Mouse (Mus musculus) hindbrain, embryonic 13.5 days (tissue): Measurements from ENCODE around the gene Ercc8. TPM values are rescaled to one million over a fixed set of nuclear protein-coding genes. Genes with fewer than 3 reads are reported as not detected.

ENCODE experiments used
- ATAC-seq: fragments of 200-750 bp; cut with Nextera tagmentation; 2 replicates; pipeline ENCODE4 v1.8.0; 2017; ENCODE audit warnings: moderate TSS enrichment; ENCODE audit not compliant: low FRiP score
- H3K27ac ChIP-seq: fragments of 300-500 bp; sonication (generic); 2 replicates; pipeline ENCODE4 v1.5.1; 2015; ENCODE audit warnings: inconsistent platforms, mild to moderate bottlenecking, moderate library complexity
- H3K27me3 ChIP-seq: fragments of 300-500 bp; sonication (generic); 2 replicates; pipeline ENCODE4 v1.6.1; 2015; ENCODE audit warnings: mild to moderate bottlenecking, inconsistent platforms
- H3K36me3 ChIP-seq: fragments of 300-500 bp; sonication (generic); 2 replicates; pipeline ENCODE4 v1.6.1; 2015; ENCODE audit warnings: mild to moderate bottlenecking, inconsistent platforms
- H3K4me1 ChIP-seq: fragments of 300-500 bp; sonication (generic); replicated peaks from 2 replicates; pipeline ENCODE4 v1.6.1; 2015; ENCODE audit warnings: inconsistent platforms
- H3K4me2 ChIP-seq: fragments of 300-500 bp; sonication (generic); 2 replicates; pipeline ENCODE4 v1.6.1; 2015; ENCODE audit warnings: inconsistent platforms, mild to moderate bottlenecking, moderate library complexity
- H3K4me3 ChIP-seq: fragments of 300-500 bp; sonication (generic); 2 replicates; pipeline ENCODE4 v1.5.1; 2015; ENCODE audit warnings: mild to moderate bottlenecking, inconsistent platforms
- H3K9ac ChIP-seq: fragments of 300-500 bp; sonication (generic); 2 replicates; pipeline ENCODE4 v1.6.1; 2015; ENCODE audit warnings: mild to moderate bottlenecking, inconsistent platforms
- H3K9me3 ChIP-seq: fragments of 300-500 bp; sonication (generic); 2 replicates; pipeline ENCODE4 v1.6.1; 2016; ENCODE audit warnings: inconsistent platforms
- WGBS: fragments of 180-500 bp; shearing (Covaris S2); methylation state at CpG from one replicate; pipeline ENCODE4 v1.1.7; 2015; 5-methylcytosine and 5-hydroxymethylcytosine counted together
- polyA plus RNA-seq: library from polyadenylated mRNA; unstranded; fragments of >200 nt; fragmentation: Nextera tagmentation; extraction: Ambion mirVana; gene quantifications from 2 replicates; pipeline ENCODE4 v1.2.1, GENCODE M21; 2015

The Ercc8 gene
- polyA plus RNA-seq, 1 experiment from 2014 or later, result 24.8 TPM

DNA sequence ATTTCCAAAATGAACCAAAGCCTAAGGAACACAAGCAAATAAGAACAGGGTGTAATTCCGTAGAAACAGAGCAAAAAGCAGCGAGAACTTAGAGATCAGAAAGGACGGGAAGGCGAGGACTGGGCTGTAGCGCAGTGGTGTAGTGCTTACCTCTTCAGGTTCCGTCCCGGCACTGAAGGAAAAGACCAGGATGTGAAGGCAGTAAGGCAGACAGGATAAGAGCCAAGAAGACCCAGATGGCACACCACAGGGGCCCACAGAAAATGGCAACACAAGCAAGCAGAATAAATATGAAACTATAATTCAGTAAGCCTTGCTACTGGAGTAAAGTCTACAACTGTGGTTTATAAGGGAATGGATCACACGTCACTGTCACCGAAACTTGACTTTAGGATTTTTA, 5.4 kb downstream of the Ercc8 start:
- no peak overlapping the region for H3K27ac ChIP-seq
- H3K9ac ChIP-seq, result no peak overlapping the region
- 96% methylated on average over 9 of the region's 9 CpGs for WGBS
- no peaks in the 10 kb centered on the region for H3K9me3 ChIP-seq
- peaks cover 9% of the 10 kb centered on the region for H3K4me1 ChIP-seq
- no peaks in the 10 kb centered on the region for H3K27me3 ChIP-seq
- H3K4me3 ChIP-seq, result no peak overlapping the region
- H3K36me3 ChIP-seq, result peaks cover 14% of the 10 kb centered on the region
- H3K4me2 ChIP-seq, result no peak overlapping the region
- no peak for ATAC-seq

GRCm38 (mm10) chr13:108164621-108165020, 6.1 kb downstream of the Ercc8 start:
- 88% methylated on average over 3 of the region's 3 CpGs for WGBS
- no peaks in the 10 kb centered on the region for H3K9me3 ChIP-seq

DNA sequence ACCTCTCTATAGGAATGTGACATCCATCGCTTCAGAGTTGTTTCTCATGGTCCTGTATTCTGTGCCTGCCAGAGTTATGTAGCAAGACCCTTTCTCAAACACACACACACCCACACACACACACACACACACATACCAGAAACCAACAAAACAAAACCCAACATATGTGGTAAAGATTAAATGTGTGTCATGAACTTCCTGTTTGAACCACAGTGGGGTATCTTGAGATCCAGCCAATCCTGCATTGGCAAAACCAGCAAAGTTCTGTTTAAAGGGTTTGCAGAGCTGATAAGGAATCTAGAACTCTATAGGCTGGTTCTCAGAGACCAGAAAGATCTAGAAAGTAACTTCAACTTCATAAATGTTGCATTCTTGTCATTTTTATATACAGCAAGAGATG, 11.5 kb downstream of the Ercc8 start:
- H3K27ac ChIP-seq, result no peak overlapping the region
- H3K9me3 ChIP-seq, result no peaks in the 10 kb centered on the region
- H3K4me2 ChIP-seq, result no peak overlapping the region
- H3K4me1 ChIP-seq, result no peaks in the 10 kb centered on the region
- ATAC-seq, result no peak
- H3K9ac ChIP-seq, result no peak overlapping the region
- 96% methylated on average over 1 of the region's 1 CpGs for WGBS
- peaks cover 36% of the 10 kb centered on the region for H3K36me3 ChIP-seq
- H3K4me3 ChIP-seq, result no peak overlapping the region
- no peaks in the 10 kb centered on the region for H3K27me3 ChIP-seq

More at GRCm38 (mm10) chr13:108164621-108165020, 6.1 kb downstream of the Ercc8 start:
- Histone ChIP-seq H3K4me1 (peaks cover 3% of the 10 kb centered on the region), H3K9ac (no peak overlapping the region), H3K4me2 (no peak overlapping the region), H3K27ac (no peak overlapping the region), H3K36me3 (peaks cover 19% of the 10 kb centered on the region), H3K4me3 (no peak overlapping the region), H3K27me3 (no peaks in the 10 kb centered on the region)
- no peak for ATAC-seq

GRCm38 (mm10) chr13:108170511-108170910, 12.0 kb downstream of the Ercc8 start:
- ATAC-seq, result no peak
- Histone ChIP-seq H3K9me3 (no peaks in the 10 kb centered on the region), H3K4me3 (no peak overlapping the region), H3K4me1 (no peaks in the 10 kb centered on the region), H3K36me3 (peaks cover 36% of the 10 kb centered on the region), H3K27me3 (no peaks in the 10 kb centered on the region), H3K9ac (no peak overlapping the region), H3K27ac (no peak overlapping the region), H3K4me2 (no peak overlapping the region)
- 90% methylated on average over 8 of the region's 8 CpGs for WGBS

DNA sequence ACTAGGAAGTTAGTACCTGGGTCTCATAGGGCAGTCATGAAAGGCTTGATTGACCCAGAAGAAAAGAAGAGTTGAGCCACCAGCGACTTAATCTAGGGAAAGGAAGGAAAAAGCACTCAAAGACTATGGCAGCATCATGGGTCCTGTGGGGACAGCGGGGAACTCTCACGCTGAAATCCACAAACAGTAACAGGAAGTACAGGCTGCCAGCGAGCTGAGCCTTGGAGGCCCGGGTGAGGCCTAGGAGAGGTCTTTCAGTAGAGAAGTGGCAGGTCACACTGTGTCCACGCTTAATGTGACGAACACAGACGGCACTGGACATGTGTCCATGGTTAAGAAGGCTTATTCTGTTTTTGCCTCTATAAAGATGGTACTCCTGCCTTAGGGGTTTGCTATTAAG, 21.1 kb downstream of the Ercc8 start:
- no peak overlapping the region for H3K9ac ChIP-seq
- H3K4me2 ChIP-seq, result no peak overlapping the region
- H3K27me3 ChIP-seq, result no peaks in the 10 kb centered on the region
- no peak overlapping the region for H3K27ac ChIP-seq
- ATAC-seq, result no peak
- H3K4me3 ChIP-seq, result no peak overlapping the region
- H3K36me3 ChIP-seq, result peaks cover 66% of the 10 kb centered on the region
- H3K4me1 ChIP-seq, result no peaks in the 10 kb centered on the region
- WGBS, result 85% methylated on average over 8 of the region's 8 CpGs
- H3K9me3 ChIP-seq, result no peaks in the 10 kb centered on the region

DNA sequence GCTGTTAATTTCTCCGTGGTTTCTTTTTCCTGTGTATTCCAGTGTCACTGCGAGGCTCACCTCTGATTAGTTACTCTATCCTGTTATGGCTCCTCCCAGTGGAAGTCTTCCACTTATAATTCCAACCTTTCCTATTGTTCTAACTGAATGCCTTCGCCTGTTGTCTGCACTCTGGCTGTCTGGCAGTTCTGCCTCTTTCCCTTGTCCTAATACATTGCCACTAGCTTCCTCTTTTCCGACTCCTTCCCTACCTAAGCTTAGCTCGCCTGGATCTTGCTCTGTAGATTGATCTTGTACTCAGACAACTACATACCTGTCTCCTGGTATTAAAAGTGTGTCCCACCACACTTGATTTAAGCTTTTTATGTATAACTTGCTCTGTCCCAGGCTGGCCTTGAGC, 22.3 kb downstream of the Ercc8 start:
- Histone ChIP-seq H3K9me3 (no peaks in the 10 kb centered on the region), H3K4me1 (no peaks in the 10 kb centered on the region), H3K4me3 (no peak overlapping the region), H3K9ac (no peak overlapping the region), H3K27ac (no peak overlapping the region), H3K27me3 (no peaks in the 10 kb centered on the region), H3K4me2 (no peak overlapping the region), H3K36me3 (peaks cover 73% of the 10 kb centered on the region)
- no peak for ATAC-seq
- WGBS, result 88% methylated on average over 5 of the region's 5 CpGs

GRCm38 (mm10) chr13:108184743-108185255, 26.3 kb downstream of the Ercc8 start:
- H3K36me3 ChIP-seq, result peaks cover 62% of the 10 kb centered on the region
- no peak overlapping the region for H3K9ac ChIP-seq
- H3K4me1 ChIP-seq, result no peaks in the 10 kb centered on the region
- no peaks in the 10 kb centered on the region for H3K9me3 ChIP-seq
- no peak overlapping the region for H3K4me3 ChIP-seq
- H3K27ac ChIP-seq, result no peak overlapping the region
- no peak for ATAC-seq
- no peak overlapping the region for H3K4me2 ChIP-seq
- no peaks in the 10 kb centered on the region for H3K27me3 ChIP-seq

- Histone ChIP-seq H3K4me3 (no peak overlapping the region), H3K27ac (no peak overlapping the region), H3K27me3 (no peaks in the 10 kb centered on the region), H3K9ac (no peak overlapping the region), H3K4me2 (no peak overlapping the region), H3K9me3 (no peaks in the 10 kb centered on the region), H3K36me3 (peaks cover 60% of the 10 kb centered on the region), H3K4me1 (no peaks in the 10 kb centered on the region)
- ATAC-seq, result no peak
- 95% methylated on average over 3 of the region's 3 CpGs for WGBS
Measured at GRCm38 (mm10) chr13:108185530-108185929, 27.0 kb downstream of the Ercc8 start.

DNA sequence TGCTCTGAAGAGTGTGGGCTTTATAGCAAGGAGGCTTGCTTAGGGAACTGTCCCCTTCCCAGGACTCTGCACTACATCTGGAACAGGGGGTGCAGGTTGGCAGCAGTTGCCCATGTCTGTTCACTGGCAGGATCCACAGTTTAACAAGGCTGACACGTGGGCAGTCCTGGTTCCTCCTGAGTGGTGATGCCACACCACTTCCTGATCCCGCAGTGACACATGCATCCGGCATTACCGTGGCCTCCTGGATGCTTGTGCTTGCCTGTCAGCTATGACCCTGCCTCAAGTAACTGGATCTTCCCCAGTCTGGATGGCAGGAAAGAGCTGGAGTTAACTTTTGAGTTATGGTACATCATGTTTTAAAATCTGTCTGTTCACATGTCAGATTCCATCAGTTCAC, 29.5 kb downstream of the Ercc8 start:
- Histone ChIP-seq H3K4me1 (no peaks in the 10 kb centered on the region), H3K27ac (no peak overlapping the region), H3K27me3 (no peaks in the 10 kb centered on the region), H3K9ac (no peak overlapping the region), H3K36me3 (peaks cover 38% of the 10 kb centered on the region), H3K4me2 (no peak overlapping the region), H3K4me3 (no peak overlapping the region), H3K9me3 (no peaks in the 10 kb centered on the region)
- no peak for ATAC-seq
- 94% methylated on average over 4 of the region's 4 CpGs for WGBS

- no peak overlapping the region for H3K9ac ChIP-seq
- H3K4me2 ChIP-seq, result no peak overlapping the region
- no peaks in the 10 kb centered on the region for H3K9me3 ChIP-seq
- WGBS, result 65% methylated on average over 11 of the region's 11 CpGs
- no peak overlapping the region for H3K27ac ChIP-seq
- no peak overlapping the region for H3K4me3 ChIP-seq
- no peaks in the 10 kb centered on the region for H3K27me3 ChIP-seq
- peaks cover 33% of the 10 kb centered on the region for H3K36me3 ChIP-seq
- H3K4me1 ChIP-seq, result no peaks in the 10 kb centered on the region
- 0 out of 2 replicates have a peak, but pooled peaks have one; percentile 59 for ATAC-seq
Measured at GRCm38 (mm10) chr13:108191074-108191720, 32.7 kb downstream of the Ercc8 start.

- H3K27me3 ChIP-seq, result no peaks in the 10 kb centered on the region
- ATAC-seq, result no peak
- H3K4me2 ChIP-seq, result no peak overlapping the region
- no peak overlapping the region for H3K9ac ChIP-seq
- H3K27ac ChIP-seq, result no peak overlapping the region
- 93% methylated on average over 6 of the region's 6 CpGs for WGBS
- no peak overlapping the region for H3K4me3 ChIP-seq
- H3K4me1 ChIP-seq, result no peaks in the 10 kb centered on the region
- H3K36me3 ChIP-seq, result peaks cover 21% of the 10 kb centered on the region
- H3K9me3 ChIP-seq, result no peaks in the 10 kb centered on the region
Measured at GRCm38 (mm10) chr13:108195474-108195873, 36.9 kb downstream of the Ercc8 start.

GRCm38 (mm10) chr13:108204857-108205256, 46.3 kb downstream of the Ercc8 start:
- H3K27ac ChIP-seq, result no peak overlapping the region
- H3K9ac ChIP-seq, result no peak overlapping the region
- H3K9me3 ChIP-seq, result no peaks in the 10 kb centered on the region
- no peaks in the 10 kb centered on the region for H3K4me1 ChIP-seq
- WGBS, result 87% methylated on average over 3 of the region's 3 CpGs
- no peak overlapping the region for H3K4me2 ChIP-seq
- no peaks in the 10 kb centered on the region for H3K27me3 ChIP-seq
- no peak for ATAC-seq
- no peak overlapping the region for H3K4me3 ChIP-seq
- H3K36me3 ChIP-seq, result no peaks in the 10 kb centered on the region

- no peak for ATAC-seq
- Histone ChIP-seq H3K4me1 (no peaks in the 10 kb centered on the region), H3K9ac (no peak overlapping the region), H3K4me3 (no peak overlapping the region), H3K27me3 (peaks cover 6% of the 10 kb centered on the region), H3K9me3 (no peaks in the 10 kb centered on the region), H3K36me3 (no peaks in the 10 kb centered on the region), H3K27ac (no peak overlapping the region), H3K4me2 (no peak overlapping the region)
- 81% methylated on average over 2 of the region's 2 CpGs for WGBS
Measured at GRCm38 (mm10) chr13:108207447-108207846, 48.9 kb downstream of the Ercc8 start.
